Mouse (Mus musculus) limb, embryonic 14.5 days (tissue): ENCODE measurements at regions not wholly inside any gene's neighbourhood (a gene's known extent, or its start where the extent isn't known, plus 50 kb on each side); places are given as distances from the start of the nearest gene placed in this dataset.

Experiments used
- ATAC-seq: fragments of 200-750 bp; cut with Nextera tagmentation; 2 replicates; pipeline ENCODE4 v1.8.0; 2017; ENCODE audit warnings: low read depth, moderate number of reproducible peaks, moderate TSS enrichment; ENCODE audit not compliant: low FRiP score
- DNase-seq: peaks from one replicate; pipeline ENCODE4 v3.0.0-alpha.2; 2015; ENCODE audit warnings: low spot score
- H3K27ac ChIP-seq: fragments of 300-500 bp; sonication (generic); replicated peaks from 2 replicates; pipeline ENCODE4 v1.5.1; 2014; ENCODE audit warnings: low read depth, mild to moderate bottlenecking, low read length, moderate library complexity, mixed read lengths
- H3K27me3 ChIP-seq: fragments of 300-500 bp; sonication (generic); 2 replicates; pipeline ENCODE4 v1.6.1; 2014; ENCODE audit warnings: low read length, mixed read lengths; ENCODE audit not compliant: control insufficient read depth, insufficient read depth
- H3K36me3 ChIP-seq: fragments of 300-500 bp; sonication (generic); 2 replicates; pipeline ENCODE4 v1.6.1; 2014; ENCODE audit warnings: mild to moderate bottlenecking, low read length, moderate library complexity, mixed read lengths; ENCODE audit not compliant: control insufficient read depth, insufficient read depth
- H3K4me1 ChIP-seq: fragments of 300-500 bp; sonication (generic); 2 replicates; pipeline ENCODE4 v1.6.1; 2014; ENCODE audit warnings: antibody characterized with exemption, low read length, mixed read lengths; ENCODE audit not compliant: control insufficient read depth, insufficient read depth
- H3K4me2 ChIP-seq: fragments of 300-500 bp; sonication (generic); replicated peaks from 2 replicates; pipeline ENCODE4 v1.6.1; 2014; ENCODE audit warnings: low read depth, mild to moderate bottlenecking, low read length, moderate library complexity; ENCODE audit not compliant: severe bottlenecking
- H3K4me3 ChIP-seq: fragments of 300-500 bp; sonication (generic); replicated peaks from 2 replicates; pipeline ENCODE4 v1.5.1; 2014; ENCODE audit warnings: low read length
- H3K9ac ChIP-seq: fragments of 300-500 bp; sonication (generic); 2 replicates; pipeline ENCODE4 v1.6.1; 2014; ENCODE audit warnings: mild to moderate bottlenecking, low read depth, low read length, moderate library complexity; ENCODE audit not compliant: severe bottlenecking
- H3K9me3 ChIP-seq: fragments of 300-500 bp; sonication (generic); 2 replicates; pipeline ENCODE4 v1.6.1; 2016; ENCODE audit warnings: low read length; ENCODE audit not compliant: control insufficient read depth
- POLR2A ChIP-seq: fragments of 200-500 bp; IDR thresholded peaks from 2 replicates; pipeline ENCODE4 v1.8.0; 2012; ENCODE audit warnings: inconsistent platforms, mild to moderate bottlenecking, moderate library complexity, borderline replicate concordance; ENCODE audit not compliant: insufficient read depth, insufficient read length; ENCODE audit errors: extremely low read depth
- WGBS: fragments of 180-500 bp; shearing (Covaris S2); extraction: QIAGEN DNeasy Blood & Tissue Kit; methylation state at CpG from one replicate; pipeline ENCODE4 v1.1.7; 2014; 5-methylcytosine and 5-hydroxymethylcytosine counted together

DNA sequence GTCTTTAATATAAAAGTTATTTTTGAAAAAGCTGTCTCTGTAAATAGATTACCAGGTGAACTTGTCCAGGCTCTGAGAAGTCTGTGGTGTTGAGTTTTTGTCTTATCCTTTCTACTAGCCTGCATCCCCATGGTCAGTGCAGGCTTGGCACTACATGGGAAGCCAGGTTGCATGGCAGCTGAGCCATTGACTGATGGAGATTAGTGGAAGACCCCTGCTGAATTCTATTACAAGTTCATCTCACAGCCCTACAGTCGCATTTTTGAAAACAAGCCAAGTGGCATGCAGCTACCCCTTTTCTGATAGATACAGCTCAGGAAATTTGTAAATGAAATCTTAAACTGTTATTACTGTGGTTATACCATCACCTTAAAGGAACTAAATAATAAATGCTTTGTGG is 101.2 kb upstream of the Fam184a start:
- no peaks in the 10 kb centered on the region for H3K36me3 ChIP-seq
- peaks cover 5% of the 10 kb centered on the region; the same call in 1 of the 2 replicates for H3K4me1 ChIP-seq
- no peaks in the 10 kb centered on the region for H3K27me3 ChIP-seq
- no peak overlapping the region for H3K9ac ChIP-seq
- H3K4me3 ChIP-seq = no peak overlapping the region
- H3K4me2 ChIP-seq = no peak overlapping the region
- no peaks in the 10 kb centered on the region for H3K9me3 ChIP-seq
- TF ChIP-seq POLR2A = no peak
- no peak for ATAC-seq
- DNase-seq = no peak
- H3K27ac ChIP-seq = no peak overlapping the region
- 76% methylated on average over 1 of the region's 1 CpGs for WGBS

DNA sequence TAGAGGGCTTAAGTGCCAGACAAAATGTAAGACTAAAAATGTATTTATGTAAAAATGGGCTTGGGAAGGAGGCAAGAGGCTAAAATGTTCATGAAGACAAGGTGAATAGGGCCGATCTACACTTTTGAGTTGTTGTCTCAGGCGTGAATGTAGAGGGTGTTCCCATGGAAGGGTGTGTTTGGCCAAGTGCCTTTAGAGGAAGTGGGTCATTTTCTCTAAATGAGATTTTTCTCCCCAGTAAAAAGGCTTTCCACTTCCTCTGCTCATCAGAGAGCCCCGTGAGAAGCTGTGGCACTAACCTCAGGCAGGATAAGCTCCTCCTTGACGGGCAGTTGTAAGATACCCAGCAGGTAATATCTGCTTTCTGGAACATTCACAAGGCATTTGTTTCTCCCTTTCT is 99.6 kb upstream of the Fam184a start:
- ATAC-seq (no peak), DNase-seq (no peak)
- Histone ChIP-seq H3K9ac (no peak overlapping the region), H3K4me2 (no peak overlapping the region), H3K4me3 (no peak overlapping the region), H3K4me1 (peaks cover 5% of the 10 kb centered on the region; the same call in 1 of the 2 replicates), H3K27ac (no peak overlapping the region), H3K9me3 (no peaks in the 10 kb centered on the region), H3K36me3 (no peaks in the 10 kb centered on the region), H3K27me3 (no peaks in the 10 kb centered on the region)
- 64% methylated on average over 4 of the region's 4 CpGs for WGBS
- TF ChIP-seq POLR2A = no peak

DNA sequence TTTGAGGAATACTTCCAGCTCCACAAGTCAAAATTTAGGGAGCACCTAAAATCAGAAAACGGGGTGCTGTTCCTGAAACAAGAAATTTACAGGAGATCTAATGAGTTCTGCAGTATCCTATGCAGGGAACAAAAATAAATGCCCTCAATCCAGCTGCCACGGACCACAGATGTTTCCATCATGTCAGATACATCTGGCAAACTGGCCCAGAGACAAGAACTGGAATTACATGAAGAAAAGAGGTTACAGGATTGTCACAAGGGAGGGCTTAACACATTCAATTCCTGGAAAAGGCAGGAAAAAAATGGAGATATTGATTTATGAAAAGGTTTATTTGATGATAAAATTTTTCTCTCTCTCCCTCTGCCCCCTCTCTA is 62.3 kb upstream of the Fam184a start:
- Histone ChIP-seq H3K27ac (no peak overlapping the region), H3K4me3 (no peak overlapping the region), H3K27me3 (no peaks in the 10 kb centered on the region), H3K36me3 (no peaks in the 10 kb centered on the region), H3K9ac (no peak overlapping the region), H3K9me3 (no peaks in the 10 kb centered on the region), H3K4me1 (no peaks in the 10 kb centered on the region), H3K4me2 (no peak overlapping the region)
- peak; percentile 39 for DNase-seq
- no peak for TF ChIP-seq POLR2A
- 46% methylated on average over 2 of the region's 2 CpGs for WGBS
- ATAC-seq = peak; percentile 57; the same call in 1 of the 2 replicates

DNA sequence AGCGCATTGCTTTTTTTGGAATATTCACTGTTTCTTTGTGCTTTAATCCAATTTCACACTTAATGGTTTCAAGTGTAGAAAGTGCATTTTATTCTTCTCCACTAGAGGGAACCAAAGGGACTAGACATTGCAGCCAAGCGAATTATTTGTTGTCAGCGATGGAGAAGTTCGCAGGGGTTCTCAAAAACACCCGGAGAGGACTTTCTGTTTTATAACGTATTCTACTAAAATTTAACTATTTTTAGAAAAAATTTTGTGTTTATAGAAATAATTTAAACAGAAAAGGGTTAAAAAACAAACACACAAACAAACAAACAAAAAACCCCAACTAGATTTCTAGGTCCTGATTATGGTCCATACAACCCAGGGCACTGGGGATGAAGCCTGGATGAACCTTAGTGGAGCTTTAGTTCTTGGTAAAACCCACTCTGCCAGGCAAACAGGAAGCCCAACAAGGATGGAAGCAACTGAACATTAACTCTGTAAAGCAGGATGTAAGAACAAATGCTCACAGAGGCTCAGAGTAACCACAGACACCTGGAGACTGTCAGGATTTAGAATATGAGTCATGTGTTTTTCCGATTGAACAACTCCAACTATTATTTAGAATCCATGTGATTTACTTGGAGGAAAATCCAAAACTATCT is 61.8 kb upstream of the Fam184a start:
- no peaks in the 10 kb centered on the region for H3K4me1 ChIP-seq
- H3K36me3 ChIP-seq = no peaks in the 10 kb centered on the region
- no peak overlapping the region for H3K4me3 ChIP-seq
- H3K9ac ChIP-seq = no peak overlapping the region
- no peak overlapping the region for H3K27ac ChIP-seq
- no peaks in the 10 kb centered on the region for H3K27me3 ChIP-seq
- 30% methylated on average over 7 of the region's 7 CpGs for WGBS
- ATAC-seq (peak; percentile 67; the same call in 1 of the 2 replicates), DNase-seq (peak; percentile 80)
- no peak for TF ChIP-seq POLR2A
- no peak overlapping the region for H3K4me2 ChIP-seq
- no peaks in the 10 kb centered on the region for H3K9me3 ChIP-seq

DNA sequence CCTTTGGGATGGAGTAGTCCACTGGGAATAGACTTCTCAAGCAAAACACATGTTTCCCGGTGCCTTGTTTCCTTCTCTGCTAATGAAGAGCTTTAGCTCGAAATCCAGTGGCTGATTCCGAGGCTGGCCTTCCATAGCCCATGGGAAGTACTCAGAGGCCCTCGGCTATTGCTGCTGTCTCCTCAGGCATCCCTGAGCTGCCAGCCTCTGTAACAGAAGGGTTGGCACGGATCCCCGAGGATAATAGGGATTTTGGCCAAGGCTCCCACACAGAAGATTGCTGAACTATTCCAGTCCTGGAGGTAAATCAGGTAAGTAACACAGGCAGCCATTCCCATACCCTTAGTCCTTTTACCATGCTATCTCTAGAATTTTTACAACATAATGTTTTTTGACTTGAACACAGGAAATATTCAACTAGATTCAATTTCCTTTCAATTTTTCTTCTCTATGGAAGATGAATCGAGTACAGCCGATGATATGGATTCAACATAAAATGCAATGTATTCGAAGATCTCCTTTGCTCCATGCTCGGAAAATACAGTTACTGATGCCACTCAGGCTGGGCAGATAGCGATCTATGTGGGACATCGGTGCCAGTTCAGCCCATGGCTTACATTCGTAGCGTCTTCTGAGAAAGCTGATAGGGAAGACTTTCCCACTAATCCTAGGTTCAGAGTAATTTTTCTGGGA is 61.1 kb upstream of the Fam184a start:
- Histone ChIP-seq H3K9ac (no peak overlapping the region), H3K4me2 (no peak overlapping the region), H3K36me3 (no peaks in the 10 kb centered on the region), H3K4me3 (no peak overlapping the region), H3K9me3 (no peaks in the 10 kb centered on the region), H3K27me3 (no peaks in the 10 kb centered on the region), H3K27ac (no peak overlapping the region), H3K4me1 (no peaks in the 10 kb centered on the region)
- ATAC-seq (no peak), DNase-seq (no peak)
- TF ChIP-seq POLR2A = no peak
- 79% methylated on average over 14 of the region's 14 CpGs for WGBS
